Mouse (Mus musculus) left cerebral cortex, postnatal 14 days (tissue): ENCODE measurements around the gene Slmap. TPM values are rescaled to one million over a fixed set of nuclear protein-coding genes. Genes with fewer than 3 reads are reported as not detected.
"Not testable (repeated sequence)": the region's sequence is repeated elsewhere in the genome, so short reads cannot be mapped to it uniquely, and the experiment has no call there.

Experiments
- DNase-seq, 2 experiments: peaks; one replicate each; pipeline ENCODE4 v3.0.0; 2021 to 2022; ENCODE audit warnings: low spot score in 2 of 2, mixed read lengths in 1 of 2
- intact Hi-C: fragments of 180-260 bp; cut with DNase I; formaldehyde crosslinking; loops from one replicate; pipeline ENCODE4 v1.15.1; 2025
- long read RNA-seq, 2 experiments: library from polyadenylated mRNA; stranded (forward); transcript quantifications; one replicate each; pipeline ENCODE4 v2.0.0; 2021
- total RNA-seq, 2 experiments: library from RNA; stranded (reverse); gene quantifications; 2 replicates each; pipeline ENCODE4 v1.2.3; 2021

Slmap gene
- 100 to 1,000 TPM in 1 of 2 experiments, 10 to 100 TPM in 1; 96.4 to 106 TPM for total RNA-seq
- long read RNA-seq, experiment 1, full-length matches to known transcripts, result 12 of 65 reads
- long read RNA-seq, experiment 1, partial matches to known transcripts, result 9 of 65 reads
- long read RNA-seq, experiment 1, other reads (novel, unspliced or antisense), result 44 of 65 reads
- long read RNA-seq, experiment 2, full-length matches to known transcripts, result 9 of 65 reads
- long read RNA-seq, experiment 2, partial matches to known transcripts, result 17 of 65 reads
- long read RNA-seq, experiment 2, other reads (novel, unspliced or antisense), result 39 of 65 reads

GRCm38 (mm10) chr14:26534757-26535479 lies at the start of gene Slmap:
TSS of gene Slmap (minus strand) at chr14:26534931.
- intact Hi-C loops, result loop anchor here (5.0 kb wide), 3 partner anchors 42 to 102 kb away; partner anchors contain the start of gene Arf4
- DNase-seq, result peak; percentile 99 to 100

GRCm38 (mm10) chr14:26583645-26584044 lies 48.9 kb upstream of the Slmap start:
- intact Hi-C loops, result no loop called here
- DNase-seq, result no peak

DNA sequence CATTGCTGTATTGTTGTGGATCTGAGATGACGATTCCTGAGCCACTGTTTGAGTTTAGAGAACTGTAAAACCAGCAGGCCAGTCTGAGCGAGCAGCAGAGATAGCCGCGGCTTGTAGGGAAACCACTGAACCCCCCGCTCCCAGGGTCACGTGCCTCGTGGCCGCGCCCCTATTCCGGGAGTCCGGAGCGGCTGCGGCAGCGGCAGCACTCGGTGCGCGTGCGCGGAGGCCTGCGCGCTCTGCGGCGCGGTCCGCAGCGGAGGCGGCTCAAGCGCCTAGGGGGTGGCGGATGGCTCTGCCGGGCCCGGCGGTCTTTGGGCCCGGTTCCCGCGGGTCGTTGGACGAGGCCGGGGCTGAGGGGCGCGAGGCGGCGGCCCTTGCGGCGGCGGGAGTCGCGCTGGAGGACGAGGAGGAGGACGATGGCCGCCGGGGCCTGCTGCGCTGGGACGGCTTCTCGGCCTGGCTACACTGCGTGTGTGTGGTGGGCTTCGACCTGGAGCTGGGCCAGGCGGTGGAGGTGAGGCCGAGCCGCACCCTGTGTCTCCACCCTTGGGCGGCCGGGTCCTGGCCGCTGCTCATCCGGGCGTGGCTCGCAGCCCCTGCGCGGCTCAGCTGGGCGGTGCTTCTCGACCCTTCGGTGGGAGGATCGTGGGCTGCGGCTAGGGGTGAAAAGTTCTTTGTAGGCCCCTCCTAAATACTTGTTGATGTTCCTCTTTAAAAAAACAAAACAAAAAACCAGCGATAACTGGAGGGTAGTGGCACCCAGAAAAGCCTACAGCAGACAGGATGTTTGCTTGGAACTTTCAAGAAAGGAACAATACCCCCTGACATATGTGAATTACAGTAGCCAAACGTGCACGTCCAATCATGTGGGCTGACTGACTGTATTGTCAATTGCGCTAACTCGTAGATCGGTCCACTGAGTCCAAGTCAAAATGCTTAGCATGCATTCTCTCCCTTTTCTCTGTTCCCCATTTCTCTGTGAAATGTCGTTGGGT lies 44.9 kb upstream of the Slmap start:
- DNase-seq, result peak; percentile 81 to 87
- intact Hi-C loops, result loop anchor here (2.0 to 5.0 kb wide), 2 partner anchors 47 to 91 kb away; partner anchors contain the start of gene Slmap

- intact Hi-C loops, result loop anchor here (2.0 to 5.0 kb wide), 2 partner anchors 46 to 90 kb away; partner anchors contain the start of gene Slmap
- no peak for DNase-seq
These were observed 44.1 kb upstream of the Slmap start for GRCm38 (mm10) chr14:26578791-26579191.

- DNase-seq, result no peak
- intact Hi-C loops, result loop anchor here (5.0 kb wide), 1 partner anchor 44 kb away; the partner anchor contains the start of gene Slmap
These were observed 41.6 kb upstream of the Slmap start for GRCm38 (mm10) chr14:26576255-26576780.

- intact Hi-C loops, DNase-seq: not testable (repeated sequence)
These were observed 38.8 kb upstream of the Slmap start, which contains the start of gene Dennd6a for GRCm38 (mm10) chr14:26573556-26573955. TSS of gene Dennd6a (plus strand) at chr14:26573856.

- intact Hi-C loops, result no loop called here
- DNase-seq, result no peak
These were observed 37.4 kb upstream of the Slmap start for GRCm38 (mm10) chr14:26571951-26572675.

GRCm38 (mm10) chr14:26569880-26570279 lies 35.1 kb upstream of the Slmap start:
- intact Hi-C loops, result no loop called here
- no peak for DNase-seq

- DNase-seq, result no peak
- intact Hi-C loops, result no loop called here
These were observed 27.5 kb upstream of the Slmap start for GRCm38 (mm10) chr14:26562247-26562646.

DNA sequence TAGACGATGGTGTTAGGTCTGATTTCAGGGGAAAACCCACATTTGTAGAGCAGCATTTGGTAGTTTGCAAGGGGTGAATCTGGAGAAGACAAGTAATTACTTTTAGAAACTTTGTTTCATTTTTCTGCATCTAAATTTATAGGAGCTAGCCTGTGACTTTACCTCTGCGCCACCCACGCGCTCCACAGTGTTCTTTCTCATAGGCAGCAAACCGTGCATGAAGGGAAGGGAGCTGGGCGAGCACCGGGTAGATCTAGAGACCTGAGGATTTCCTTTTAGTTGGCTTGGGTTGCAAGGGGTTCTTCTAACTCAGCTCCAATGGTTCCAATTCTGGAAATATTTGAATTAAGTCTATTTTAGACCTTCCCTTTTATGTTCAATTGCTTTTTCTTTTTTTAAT lies 23.8 kb upstream of the Slmap start:
- peak; percentile 49 to 55 for DNase-seq
- intact Hi-C loops, result no loop called here

DNA sequence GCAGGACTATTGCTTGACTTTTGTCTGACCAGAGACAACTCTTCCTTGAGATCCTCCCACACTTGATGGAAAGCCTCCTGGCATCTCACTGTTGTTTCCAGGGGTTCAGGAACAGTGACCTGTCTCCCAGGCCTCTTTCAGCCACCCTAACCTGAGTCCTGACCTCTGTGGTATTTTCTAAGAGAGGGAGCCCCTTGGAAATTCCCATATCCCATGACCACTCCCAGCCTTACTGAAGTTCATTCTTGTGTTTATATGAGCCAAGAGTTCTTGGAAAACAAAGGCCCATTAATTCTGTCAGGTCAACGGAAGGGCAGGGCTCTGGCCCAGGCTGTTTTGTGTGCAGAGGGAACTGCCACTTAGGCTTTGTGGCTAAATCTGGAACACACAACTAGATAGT lies 22.9 kb upstream of the Slmap start:
- intact Hi-C loops, result no loop called here
- DNase-seq, result no peak

- intact Hi-C loops, result no loop called here
- no peak for DNase-seq
These were observed 18.1 kb upstream of the Slmap start for GRCm38 (mm10) chr14:26552853-26553252.

DNA sequence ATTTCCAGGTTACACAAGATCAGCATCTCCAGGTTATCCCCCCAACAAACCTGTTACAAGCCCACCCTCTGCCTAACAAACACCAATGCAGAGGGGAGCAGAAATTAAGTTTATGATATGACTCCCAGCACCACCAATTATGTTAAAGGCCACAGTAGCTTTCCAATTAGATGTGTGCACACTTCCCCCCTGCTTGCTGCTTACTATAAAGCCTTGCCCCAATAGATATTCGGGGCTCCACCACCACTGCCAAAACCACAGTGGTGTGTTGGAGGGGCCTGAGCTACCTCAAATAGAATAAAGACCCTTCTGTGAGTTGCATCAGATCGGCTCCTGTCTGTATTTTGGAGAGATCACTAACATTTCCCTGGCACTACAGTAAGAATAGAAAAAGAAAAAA lies 17.7 kb upstream of the Slmap start:
- intact Hi-C loops, result no loop called here
- no peak for DNase-seq

GRCm38 (mm10) chr14:26550712-26551111 lies 16.0 kb upstream of the Slmap start:
- no peak for DNase-seq

GRCm38 (mm10) chr14:26547516-26548488 lies 13.1 kb upstream of the Slmap start:
- no peak for DNase-seq
- intact Hi-C loops, result no loop called here

More at GRCm38 (mm10) chr14:26550712-26551111, 16.0 kb upstream of the Slmap start:
- intact Hi-C loops, result no loop called here

GRCm38 (mm10) chr14:26542136-26542535 lies 7.4 kb upstream of the Slmap start:
- intact Hi-C loops, result no loop called here
- DNase-seq, result no peak

DNA sequence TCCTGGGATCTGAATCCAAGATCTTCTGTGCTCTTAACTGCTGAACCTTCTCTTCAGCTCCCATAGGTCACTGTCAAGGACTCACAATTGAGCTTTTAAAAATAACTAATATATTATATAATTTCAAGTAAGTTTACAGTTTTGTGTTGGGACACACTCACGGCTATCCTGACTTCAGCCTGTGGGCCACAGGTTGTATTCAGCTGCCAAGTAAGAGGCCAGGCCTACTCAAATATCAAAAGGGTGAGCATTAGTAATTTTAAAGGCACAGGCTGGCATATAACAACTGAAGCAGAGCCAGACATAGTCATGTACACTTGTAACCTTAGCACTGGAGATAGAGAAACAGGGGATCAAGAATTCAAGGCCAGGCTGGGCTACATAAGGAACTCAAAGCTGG lies 5.8 kb upstream of the Slmap start:
- intact Hi-C loops, result no loop called here
- DNase-seq, result no peak
